Comparison of ENCODE assay signal across 26 mouse cellular contexts in the genomic region with DNA sequence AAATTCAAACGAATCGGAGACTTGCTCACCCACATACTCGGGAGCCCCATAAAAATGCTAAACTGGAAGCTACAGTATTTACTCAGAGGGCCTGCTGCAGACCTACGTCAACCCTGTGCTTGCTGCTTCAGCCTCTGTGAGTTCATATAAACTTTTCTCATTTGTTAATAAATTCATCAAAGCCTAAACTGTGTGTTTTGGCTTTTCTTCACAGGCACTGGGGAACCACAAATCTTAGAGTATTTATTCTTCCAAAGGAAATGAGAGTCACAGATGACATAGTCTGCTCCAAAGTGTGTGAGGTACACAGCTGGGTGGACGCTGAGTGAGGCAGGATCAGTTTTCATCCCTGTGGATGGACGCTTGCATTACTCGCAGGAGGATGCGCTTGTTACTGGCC.
A peak's percentile ranks its signal among the peaks of the same experiment; 100 is the strongest.
DNase-seq lines count a peak whose midpoint lies in the region; ATAC-seq and TF ChIP-seq lines count a peak whose summit lies in the region.
"Had no signal": no experiment of that assay in that cellular context is flagged by ENCODE, and none has a peak within 500 bp of the region (broad histone marks: within the 10 kb centered on the region; RNA-seq: fewer than 3 reads in every experiment).

No protein-coding gene starts in this region.

- WGBS in kidney, embryonic 16.5 days: 41% methylated on average over 8 of the region's 8 CpGs
- 53% methylated on average over 8 of the region's 8 CpGs for WGBS in kidney, adult 2 months
- 39% methylated on average over 8 of the region's 8 CpGs for WGBS in limb, embryonic 13.5 days
- WGBS in limb, embryonic 10.5 days: 91% methylated on average over 8 of the region's 8 CpGs
- WGBS in intestine, embryonic 15.5 days: 38% methylated on average over 8 of the region's 8 CpGs
- 44% methylated on average over 8 of the region's 8 CpGs for WGBS in intestine, embryonic 16.5 days
- 83% methylated on average over 8 of the region's 8 CpGs for WGBS in neural tube, embryonic 15.5 days

- no peaks in the 10 kb centered on the region for H3K4me1 ChIP-seq in kidney, embryonic 16.5 days (ENCODE audit: insufficient read depth, low read length)
- no peaks in the 10 kb centered on the region for H3K4me1 ChIP-seq in kidney, adult 2 months (ENCODE audit: control insufficient read depth, insufficient read depth, low read length)
- H3K4me1 ChIP-seq in limb, embryonic 13.5 days: no peaks in the 10 kb centered on the region
- peaks cover 5% of the 10 kb centered on the region; the same call in 1 of the 2 replicates for H3K4me1 ChIP-seq in limb, embryonic 10.5 days
- H3K4me1 ChIP-seq in intestine, embryonic 15.5 days (replicated peaks): no peaks in the 10 kb centered on the region
- no peaks in the 10 kb centered on the region for H3K4me1 ChIP-seq in intestine, embryonic 16.5 days (ENCODE audit: control insufficient read depth, insufficient read depth, low read length)
- no peaks in the 10 kb centered on the region for H3K4me1 ChIP-seq in neural tube, embryonic 15.5 days
- H3K4me1 ChIP-seq: embryonic facial prominence, embryonic 12.5 days; forebrain, embryonic 10.5 days; heart, embryonic 13.5 days had no signal

- H3K9ac ChIP-seq in kidney, embryonic 16.5 days (replicated peaks; ENCODE audit: low read length): no peak overlapping the region
- H3K9ac ChIP-seq in limb, embryonic 13.5 days: no peak overlapping the region
- H3K9ac ChIP-seq in intestine, embryonic 15.5 days: no peak overlapping the region
- no peak overlapping the region for H3K9ac ChIP-seq in intestine, embryonic 16.5 days (ENCODE audit: low read depth, low read length)
- no peak overlapping the region for H3K9ac ChIP-seq in neural tube, embryonic 15.5 days (replicated peaks)
- H3K9ac ChIP-seq: embryonic facial prominence, embryonic 12.5 days; forebrain, embryonic 15.5 days; heart, embryonic 13.5 days; hindbrain, embryonic 14.5 days; liver, embryonic 14.5 days; lung, embryonic 15.5 days had no signal

- no peak for TF ChIP-seq CTCF in kidney, adult 2 months (conservative IDR thresholded peaks at IDR 0.05; ENCODE audit: insufficient read depth, insufficient read length, low read depth, low read length)

- no peak for TF ChIP-seq POLR2A in kidney, adult 2 months (IDR thresholded peaks at IDR 0.05; ENCODE audit: low read depth, low read length)

- H3K4me2 ChIP-seq in kidney, embryonic 16.5 days (replicated peaks; ENCODE audit: low read depth, low read length): no peak overlapping the region
- no peak overlapping the region for H3K4me2 ChIP-seq in limb, embryonic 13.5 days (replicated peaks)
- no peak overlapping the region for H3K4me2 ChIP-seq in intestine, embryonic 15.5 days (replicated peaks)
- H3K4me2 ChIP-seq in intestine, embryonic 16.5 days (ENCODE audit: low read depth, low read length): no peak overlapping the region
- no peak overlapping the region for H3K4me2 ChIP-seq in neural tube, embryonic 15.5 days
- H3K4me2 ChIP-seq: embryonic facial prominence, embryonic 12.5 days; forebrain, embryonic 15.5 days; heart, embryonic 13.5 days; hindbrain, embryonic 14.5 days; lung, embryonic 15.5 days; midbrain, embryonic 11.5 days had no signal

- H3K9me3 ChIP-seq in kidney, embryonic 16.5 days (ENCODE audit: low read length): no peaks in the 10 kb centered on the region
- no peaks in the 10 kb centered on the region for H3K9me3 ChIP-seq in limb, embryonic 13.5 days
- no peaks in the 10 kb centered on the region for H3K9me3 ChIP-seq in limb, embryonic 10.5 days (replicated peaks)
- no peaks in the 10 kb centered on the region for H3K9me3 ChIP-seq in intestine, embryonic 15.5 days
- H3K9me3 ChIP-seq in intestine, embryonic 16.5 days (ENCODE audit: control insufficient read depth, low read length): no peaks in the 10 kb centered on the region
- no peaks in the 10 kb centered on the region for H3K9me3 ChIP-seq in neural tube, embryonic 15.5 days (replicated peaks)
- H3K9me3 ChIP-seq: embryonic facial prominence, embryonic 12.5 days; forebrain, embryonic 10.5 days; forebrain, embryonic 15.5 days; heart, embryonic 13.5 days; lung, embryonic 15.5 days had no signal

- peak; percentile 79 for ATAC-seq in kidney, embryonic 16.5 days (ENCODE audit: low FRiP score, low TSS enrichment)
- ATAC-seq in limb, embryonic 13.5 days (ENCODE audit: low FRiP score, low read depth): peak; percentile 57; the same call in 1 of the 2 replicates
- 0 out of 2 replicates have a peak, but pooled peaks have one; percentile 56 for ATAC-seq in intestine, embryonic 15.5 days
- ATAC-seq in intestine, embryonic 16.5 days: peak; percentile 46; the same call in 1 of the 2 replicates
- ATAC-seq in neural tube, embryonic 15.5 days (ENCODE audit: low FRiP score): no peak
- no peak for ATAC-seq in erythroid progenitor cell, adult 5-6 weeks (replicated peaks; ENCODE audit: low FRiP score, poor library complexity, severe bottlenecking)
- ATAC-seq: forebrain, embryonic 15.5 days; midbrain, embryonic 16.5 days had no signal

- H3K36me3 ChIP-seq in kidney, embryonic 16.5 days (ENCODE audit: insufficient read depth, low read length): no peaks in the 10 kb centered on the region
- no peaks in the 10 kb centered on the region for H3K36me3 ChIP-seq in kidney, adult 2 months (ENCODE audit: control insufficient read depth, insufficient read depth, low read length)
- H3K36me3 ChIP-seq in limb, embryonic 13.5 days: no peaks in the 10 kb centered on the region
- no peaks in the 10 kb centered on the region for H3K36me3 ChIP-seq in limb, embryonic 10.5 days
- H3K36me3 ChIP-seq in intestine, embryonic 15.5 days: no peaks in the 10 kb centered on the region
- no peaks in the 10 kb centered on the region for H3K36me3 ChIP-seq in intestine, embryonic 16.5 days (ENCODE audit: control insufficient read depth, insufficient read depth, low read length)
- no peaks in the 10 kb centered on the region for H3K36me3 ChIP-seq in neural tube, embryonic 15.5 days
- H3K36me3 ChIP-seq: embryonic facial prominence, embryonic 12.5 days; forebrain, embryonic 10.5 days; forebrain, embryonic 15.5 days; heart, embryonic 13.5 days; lung, embryonic 15.5 days had no signal

- no peak overlapping the region for H3K4me3 ChIP-seq in kidney, embryonic 16.5 days (ENCODE audit: low read length)
- no peak overlapping the region for H3K4me3 ChIP-seq in kidney, adult 2 months (ENCODE audit: insufficient read depth, low read depth, low read length)
- no peak overlapping the region for H3K4me3 ChIP-seq in limb, embryonic 13.5 days
- no peak overlapping the region for H3K4me3 ChIP-seq in limb, embryonic 10.5 days
- no peak overlapping the region for H3K4me3 ChIP-seq in intestine, embryonic 15.5 days (replicated peaks)
- no peak overlapping the region for H3K4me3 ChIP-seq in intestine, embryonic 16.5 days (ENCODE audit: low read length)
- H3K4me3 ChIP-seq in neural tube, embryonic 15.5 days (replicated peaks): no peak overlapping the region
- H3K4me3 ChIP-seq: embryonic facial prominence, embryonic 12.5 days; forebrain, embryonic 10.5 days; forebrain, embryonic 15.5 days; heart, embryonic 13.5 days; left cerebral cortex, adult 2 months; lung, embryonic 15.5 days had no signal

- no peak for DNase-seq in kidney, adult 2 months
- DNase-seq in limb, embryonic 10.5 days (ENCODE audit: low spot score): no peak
- DNase-seq: adrenal gland, postnatal 25 days; cerebellum, adult 11-12 months; cerebellum, adult 9-11 months; embryo, embryonic 11 days; gastrocnemius, postnatal 25 days; heart, postnatal 10 days; liver; right cerebral cortex, adult 18-20 months had no signal

- H3K27me3 ChIP-seq in kidney, embryonic 16.5 days (ENCODE audit: insufficient read depth, low read length): no peaks in the 10 kb centered on the region
- no peaks in the 10 kb centered on the region for H3K27me3 ChIP-seq in kidney, adult 2 months (replicated peaks; ENCODE audit: control insufficient read depth, insufficient read depth, low read length)
- no peaks in the 10 kb centered on the region for H3K27me3 ChIP-seq in limb, embryonic 13.5 days
- H3K27me3 ChIP-seq in limb, embryonic 10.5 days (ENCODE audit: low read depth, poor library complexity, severe bottlenecking): no peaks in the 10 kb centered on the region
- H3K27me3 ChIP-seq in intestine, embryonic 15.5 days (replicated peaks): no peaks in the 10 kb centered on the region
- H3K27me3 ChIP-seq in intestine, embryonic 16.5 days (replicated peaks; ENCODE audit: control insufficient read depth, insufficient read depth, low read length): no peaks in the 10 kb centered on the region
- no peaks in the 10 kb centered on the region for H3K27me3 ChIP-seq in neural tube, embryonic 15.5 days (replicated peaks)
- H3K27me3 ChIP-seq: embryonic facial prominence, embryonic 12.5 days; forebrain, embryonic 15.5 days; heart, embryonic 13.5 days; lung, embryonic 15.5 days had no signal

- no peak overlapping the region for H3K27ac ChIP-seq in kidney, embryonic 16.5 days (ENCODE audit: low read length)
- H3K27ac ChIP-seq in kidney, adult 2 months (ENCODE audit: insufficient read depth, low read depth, low read length): no peak overlapping the region
- H3K27ac ChIP-seq in limb, embryonic 13.5 days: no peak overlapping the region
- H3K27ac ChIP-seq in limb, embryonic 10.5 days: no peak overlapping the region
- H3K27ac ChIP-seq in intestine, embryonic 15.5 days: 0 out of 2 replicates have a peak overlapping the region, but pooled peaks have one; percentile 20
- H3K27ac ChIP-seq in intestine, embryonic 16.5 days (ENCODE audit: low read length): no peak overlapping the region
- H3K27ac ChIP-seq in neural tube, embryonic 15.5 days (replicated peaks): no peak overlapping the region
- H3K27ac ChIP-seq: embryonic facial prominence, embryonic 12.5 days; forebrain, embryonic 10.5 days; forebrain, embryonic 15.5 days; heart, embryonic 13.5 days; hindbrain, embryonic 14.5 days; left cerebral cortex, adult 2 months; liver, embryonic 14.5 days; lung, embryonic 15.5 days had no signal

Comparison
In these comparisons a context has a peak if more than half of its experiments do, and no peak if none do; other contexts are left out.
1. ATAC-seq: peak in kidney, embryonic 16.5 days (single experiment), limb, embryonic 13.5 days (single experiment), intestine, embryonic 15.5 days (single experiment) and intestine, embryonic 16.5 days (single experiment); none in neural tube, embryonic 15.5 days (single experiment) and erythroid progenitor cell, adult 5-6 weeks (single experiment).